Mouse (Mus musculus) stomach, embryonic 15.5 days (tissue): Measurements from ENCODE around the gene Gm17660. TPM values are rescaled to one million over a fixed set of nuclear protein-coding genes. Genes with fewer than 3 reads are reported as not detected.

Experiments used
- ATAC-seq: fragments of 200-750 bp; cut with Nextera tagmentation; 2 replicates; pipeline ENCODE4 v1.8.0; 2017; ENCODE audit warnings: low read depth, moderate number of reproducible peaks, moderate TSS enrichment; ENCODE audit not compliant: insufficient read depth, low FRiP score
- H3K27ac ChIP-seq: fragments of 300-500 bp; sonication (generic); 2 replicates; pipeline ENCODE4 v1.5.1; 2015; ENCODE audit warnings: mild to moderate bottlenecking, inconsistent platforms
- H3K27me3 ChIP-seq: fragments of 300-500 bp; sonication (generic); replicated peaks from 2 replicates; pipeline ENCODE4 v1.6.1; 2015; ENCODE audit warnings: inconsistent platforms
- H3K36me3 ChIP-seq: fragments of 300-500 bp; sonication (generic); 2 replicates; pipeline ENCODE4 v1.6.1; 2015; ENCODE audit warnings: inconsistent platforms
- H3K4me1 ChIP-seq: fragments of 300-500 bp; sonication (generic); 2 replicates; pipeline ENCODE4 v1.6.1; 2015; ENCODE audit warnings: inconsistent platforms
- H3K4me2 ChIP-seq: fragments of 300-500 bp; sonication (generic); 2 replicates; pipeline ENCODE4 v1.6.1; 2015; ENCODE audit warnings: mild to moderate bottlenecking, inconsistent platforms
- H3K4me3 ChIP-seq: fragments of 300-500 bp; sonication (generic); replicated peaks from 2 replicates; pipeline ENCODE4 v1.5.1; 2015; ENCODE audit warnings: inconsistent platforms
- H3K9ac ChIP-seq: fragments of 300-500 bp; sonication (generic); 2 replicates; pipeline ENCODE4 v1.6.1; 2015; ENCODE audit warnings: inconsistent platforms
- H3K9me3 ChIP-seq: fragments of 300-500 bp; sonication (generic); 2 replicates; pipeline ENCODE4 v1.6.1; 2016; ENCODE audit warnings: inconsistent platforms
- WGBS: fragments of 180-500 bp; shearing (Covaris S2); methylation state at CpG from one replicate; pipeline ENCODE4 v1.1.7; 2015; 5-methylcytosine and 5-hydroxymethylcytosine counted together
- polyA plus RNA-seq: library from polyadenylated mRNA; unstranded; fragments of >200 nt; fragmentation: Nextera tagmentation; extraction: Ambion mirVana; gene quantifications from 2 replicates; pipeline ENCODE4 v1.2.1, GENCODE M21; 2015

The Gm17660 gene
- polyA plus RNA-seq, 1 experiment from 2014 or later = not detected

GRCm38 (mm10) chr5:104108127-104108875, 30.9 kb upstream of the Gm17660 start:
- Histone ChIP-seq H3K9me3 (no peaks in the 10 kb centered on the region), H3K36me3 (no peaks in the 10 kb centered on the region), H3K4me1 (peaks cover 18% of the 10 kb centered on the region; the same call in 1 of the 2 replicates), H3K27me3 (no peaks in the 10 kb centered on the region), H3K4me3 (no peak overlapping the region; the same call in 1 of the 2 replicates), H3K27ac (peak overlapping the region; percentile 67), H3K9ac (no peak overlapping the region), H3K4me2 (peak overlapping the region; percentile 48)
- WGBS = 52% methylated on average over 11 of the region's 11 CpGs
- no peak for ATAC-seq

- Histone ChIP-seq H3K4me3 (no peak overlapping the region), H3K4me1 (peaks cover 20% of the 10 kb centered on the region), H3K9ac (no peak overlapping the region), H3K36me3 (no peaks in the 10 kb centered on the region), H3K27ac (no peak overlapping the region), H3K4me2 (no peak overlapping the region), H3K27me3 (no peaks in the 10 kb centered on the region), H3K9me3 (no peaks in the 10 kb centered on the region)
- 71% methylated on average over 2 of the region's 2 CpGs for WGBS
- ATAC-seq = no peak
Observed at GRCm38 (mm10) chr5:104104111-104104510, 26.7 kb upstream of the Gm17660 start.

GRCm38 (mm10) chr5:104103171-104103570, 25.8 kb upstream of the Gm17660 start:
- H3K27ac ChIP-seq = no peak overlapping the region
- no peak for ATAC-seq
- no peaks in the 10 kb centered on the region for H3K36me3 ChIP-seq
- no peak overlapping the region for H3K4me3 ChIP-seq
- WGBS = 48% methylated on average over 4 of the region's 4 CpGs
- no peaks in the 10 kb centered on the region for H3K27me3 ChIP-seq
- H3K9me3 ChIP-seq = no peaks in the 10 kb centered on the region
- H3K4me1 ChIP-seq = peaks cover 13% of the 10 kb centered on the region
- H3K4me2 ChIP-seq = no peak overlapping the region
- no peak overlapping the region for H3K9ac ChIP-seq

- H3K9me3 ChIP-seq = no peaks in the 10 kb centered on the region
- peaks cover 11% of the 10 kb centered on the region for H3K4me1 ChIP-seq
- no peak for ATAC-seq
- H3K36me3 ChIP-seq = no peaks in the 10 kb centered on the region
- peak overlapping the region; percentile 21; the same call in 1 of the 2 replicates for H3K27ac ChIP-seq
- no peak overlapping the region for H3K9ac ChIP-seq
- H3K27me3 ChIP-seq = no peaks in the 10 kb centered on the region
- H3K4me3 ChIP-seq = no peak overlapping the region
- H3K4me2 ChIP-seq = no peak overlapping the region
- 35% methylated on average over 10 of the region's 10 CpGs for WGBS
Observed at GRCm38 (mm10) chr5:104101678-104102531, 24.5 kb upstream of the Gm17660 start.

- H3K36me3 ChIP-seq = peaks cover 6% of the 10 kb centered on the region; the same call in 1 of the 2 replicates
- ATAC-seq = peak; percentile 72
Observed at GRCm38 (mm10) chr5:104096078-104096938, 18.9 kb upstream of the Gm17660 start.

GRCm38 (mm10) chr5:104095416-104096077, 18.1 kb upstream of the Gm17660 start:
- no peak overlapping the region for H3K4me3 ChIP-seq
- WGBS = 41% methylated on average over 11 of the region's 11 CpGs
- no peak overlapping the region for H3K9ac ChIP-seq
- no peaks in the 10 kb centered on the region for H3K9me3 ChIP-seq
- peak overlapping the region; percentile 86 for H3K27ac ChIP-seq
- no peaks in the 10 kb centered on the region for H3K27me3 ChIP-seq
- ATAC-seq = no peak; the same call in 1 of the 2 replicates
- H3K4me1 ChIP-seq = peaks cover 6% of the 10 kb centered on the region; the same call in 1 of the 2 replicates
- peak overlapping the region; percentile 17 for H3K4me2 ChIP-seq
- peaks cover 6% of the 10 kb centered on the region; the same call in 1 of the 2 replicates for H3K36me3 ChIP-seq

More at GRCm38 (mm10) chr5:104096078-104096938, 18.9 kb upstream of the Gm17660 start:
- WGBS = 42% methylated on average over 16 of the region's 16 CpGs
- no peaks in the 10 kb centered on the region for H3K27me3 ChIP-seq
- H3K4me1 ChIP-seq = peaks cover 6% of the 10 kb centered on the region; the same call in 1 of the 2 replicates
- peak overlapping the region; percentile 86 for H3K27ac ChIP-seq
- no peak overlapping the region for H3K4me3 ChIP-seq
- peak overlapping the region; percentile 22 for H3K4me2 ChIP-seq
- H3K9me3 ChIP-seq = no peaks in the 10 kb centered on the region
- no peak overlapping the region for H3K9ac ChIP-seq

- Histone ChIP-seq H3K4me1 (no peaks in the 10 kb centered on the region), H3K36me3 (peaks cover 18% of the 10 kb centered on the region), H3K4me2 (no peak overlapping the region), H3K9ac (no peak overlapping the region), H3K4me3 (no peak overlapping the region), H3K9me3 (no peaks in the 10 kb centered on the region), H3K27me3 (no peaks in the 10 kb centered on the region), H3K27ac (no peak overlapping the region)
- ATAC-seq = no peak
- 68% methylated on average over 2 of the region's 2 CpGs for WGBS
Observed at GRCm38 (mm10) chr5:104089751-104090150, 12.3 kb upstream of the Gm17660 start.

GRCm38 (mm10) chr5:104085366-104085765, 8.0 kb upstream of the Gm17660 start:
- Histone ChIP-seq H3K9ac (no peak overlapping the region), H3K4me1 (no peaks in the 10 kb centered on the region), H3K27ac (no peak overlapping the region), H3K27me3 (no peaks in the 10 kb centered on the region), H3K4me2 (no peak overlapping the region), H3K9me3 (no peaks in the 10 kb centered on the region), H3K36me3 (peaks cover 11% of the 10 kb centered on the region), H3K4me3 (no peak overlapping the region)
- WGBS = 89% methylated on average over 9 of the region's 9 CpGs
- ATAC-seq = no peak

GRCm38 (mm10) chr5:104080736-104081135, 3.3 kb upstream of the Gm17660 start:
- WGBS = 81% methylated on average over 6 of the region's 6 CpGs
- no peaks in the 10 kb centered on the region for H3K27me3 ChIP-seq
- no peak overlapping the region for H3K4me2 ChIP-seq
- ATAC-seq = no peak
- H3K4me3 ChIP-seq = no peak overlapping the region
- no peaks in the 10 kb centered on the region; the same call in 1 of the 2 replicates for H3K36me3 ChIP-seq
- H3K9me3 ChIP-seq = no peaks in the 10 kb centered on the region
- no peak overlapping the region for H3K27ac ChIP-seq
- H3K4me1 ChIP-seq = 0 out of 2 replicates have a peak, but pooled peaks cover 3% of the 10 kb centered on the region
- no peak overlapping the region for H3K9ac ChIP-seq

GRCm38 (mm10) chr5:104076361-104076760, 1.0 kb downstream of the Gm17660 start:
- Histone ChIP-seq H3K4me1 (peaks cover 7% of the 10 kb centered on the region; the same call in 1 of the 2 replicates), H3K9ac (no peak overlapping the region), H3K9me3 (no peaks in the 10 kb centered on the region), H3K4me2 (no peak overlapping the region), H3K27ac (no peak overlapping the region), H3K27me3 (no peaks in the 10 kb centered on the region), H3K4me3 (no peak overlapping the region), H3K36me3 (no peaks in the 10 kb centered on the region)
- 29% methylated on average over 10 of the region's 10 CpGs for WGBS
- ATAC-seq = no peak

GRCm38 (mm10) chr5:104074388-104074787, 3.0 kb downstream of the Gm17660 start:
- H3K27ac ChIP-seq = no peak overlapping the region
- H3K27me3 ChIP-seq = no peaks in the 10 kb centered on the region
- H3K36me3 ChIP-seq = no peaks in the 10 kb centered on the region
- 20% methylated on average over 12 of the region's 12 CpGs for WGBS
- H3K9me3 ChIP-seq = no peaks in the 10 kb centered on the region
- no peak overlapping the region for H3K4me3 ChIP-seq
- no peak for ATAC-seq
- peaks cover 7% of the 10 kb centered on the region; the same call in 1 of the 2 replicates for H3K4me1 ChIP-seq
- no peak overlapping the region for H3K9ac ChIP-seq
- peak overlapping the region; percentile 38; the same call in 1 of the 2 replicates for H3K4me2 ChIP-seq
